ENCODE assay signal across 25 mouse cellular contexts in the genomic region with DNA sequence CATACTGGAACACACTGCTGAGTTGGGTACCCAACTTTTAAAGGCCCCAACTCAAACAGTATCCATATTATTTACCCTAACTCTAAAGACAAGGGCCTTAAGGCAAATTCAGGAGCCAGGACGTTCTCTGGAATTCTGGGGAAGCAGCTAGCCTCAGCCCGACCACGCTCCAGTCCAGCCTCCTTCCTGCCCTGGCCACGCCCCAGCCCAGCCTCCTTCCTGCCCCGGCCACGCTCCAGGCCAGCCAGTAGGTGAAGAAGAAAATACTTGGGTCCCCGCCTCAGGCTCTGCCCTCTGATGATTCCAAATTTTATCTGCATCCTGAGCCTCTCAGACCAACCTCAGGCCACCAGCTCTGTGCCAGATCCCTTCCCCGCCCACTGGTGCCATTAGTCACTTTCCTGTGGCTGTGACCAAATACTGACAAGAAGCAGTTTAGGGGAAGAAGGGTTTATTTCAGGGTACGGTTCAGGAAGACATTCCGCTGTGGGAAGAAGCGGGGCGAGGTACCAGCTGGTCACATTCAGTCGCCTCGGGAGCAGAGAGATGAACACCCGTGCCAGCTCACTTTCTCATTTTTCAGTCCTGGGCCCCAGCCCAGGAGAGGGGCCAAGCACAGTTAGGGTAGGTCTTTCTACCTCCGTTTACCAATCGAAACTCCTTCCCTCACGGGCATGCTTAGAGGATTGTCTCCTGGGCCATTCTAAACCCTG. TPM values are rescaled to one million over a fixed set of nuclear protein-coding genes. Genes with fewer than 3 reads are reported as not detected.
DNase-seq lines count a peak whose midpoint lies in the region; TF ChIP-seq lines count a peak whose summit lies in the region.
"Had no signal": no experiment of that assay in that cellular context is flagged by ENCODE, and none has a peak within 500 bp of the region (broad histone marks: within the 10 kb centered on the region; RNA-seq: fewer than 3 reads in every experiment).

No protein-coding gene starts in this region.

- peaks cover 0 to 5% of the 10 kb centered on the region in 2 experiments; a peak in 2 of 4 replicates for H3K4me1 ChIP-seq in ES-E14 (ENCODE audit: control insufficient read depth in 2 of 2, insufficient read depth in 2 of 2, low read length in 2 of 2, poor library complexity in 1 of 2)
- H3K4me1 ChIP-seq: embryonic facial prominence, embryonic 15.5 days; heart, embryonic 12.5 days; intestine, embryonic 15.5 days; liver, embryonic 13.5 days; midbrain, embryonic 13.5 days; neural tube, embryonic 15.5 days; stomach, embryonic 15.5 days had no signal

- H3K9me3 ChIP-seq in ES-E14 (ENCODE audit: control insufficient read depth, insufficient read depth, low read depth, low read length), result peaks cover 2% of the 10 kb centered on the region; the same call in 1 of the 2 replicates
- H3K9me3 ChIP-seq: embryonic facial prominence, embryonic 15.5 days; G1E; heart, embryonic 12.5 days; intestine, embryonic 15.5 days; liver, embryonic 13.5 days; midbrain, embryonic 13.5 days; neural tube, embryonic 15.5 days; stomach, embryonic 15.5 days had no signal

- no peaks in the 10 kb centered on the region for H3K27me3 ChIP-seq in myocyte (ENCODE audit: control insufficient read depth, insufficient read depth, insufficient read length)
- H3K27me3 ChIP-seq: embryonic facial prominence, embryonic 15.5 days; heart, embryonic 12.5 days; intestine, embryonic 15.5 days; liver, embryonic 13.5 days; midbrain, embryonic 13.5 days; neural tube, embryonic 15.5 days; stomach, embryonic 15.5 days had no signal

- peak overlapping the region; percentile 15; the same call in 1 of the 2 replicates for H3K9ac ChIP-seq in ES-E14 (ENCODE audit: insufficient read depth, low read depth, low read length, poor library complexity, severe bottlenecking)
- H3K9ac ChIP-seq: embryonic facial prominence, embryonic 15.5 days; heart, embryonic 12.5 days; hindbrain, embryonic 14.5 days; intestine, embryonic 15.5 days; liver, embryonic 13.5 days; lung, embryonic 14.5 days; midbrain, embryonic 13.5 days; neural tube, embryonic 15.5 days; stomach, embryonic 15.5 days had no signal

- peak; percentile 69 for DNase-seq in heart, adult 11 months
- DNase-seq in heart, postnatal 25 days (ENCODE audit: low spot score), result no peak
- peak; percentile 42 for DNase-seq in lung, postnatal 10 days
- DNase-seq in lung, postnatal 36 days, result no peak
- no peak for DNase-seq in ES-E14 (ENCODE audit: low read depth, low spot score)
- DNase-seq in urinary bladder, postnatal 4 days (ENCODE audit: low spot score in 2 of 2), result no peak
- DNase-seq in left cerebral cortex, adult 11 months (ENCODE audit: low spot score), result no peak
- DNase-seq: cerebellum, adult 11-12 months; cerebellum, postnatal 14 days; left cerebral cortex, postnatal 4 days; liver, embryonic 13.5 days; lung, embryonic 14.5 days; right cerebral cortex, postnatal 14 days had no signal

- intact Hi-C loops in heart, postnatal 25 days (cut with DNase I), result loop anchor here (10.0 kb wide), 1 partner anchor 369 kb away; a partner anchor contains a TSS

- TF ChIP-seq POLR2A in myocyte (IDR thresholded peaks at IDR 0.05; ENCODE audit: insufficient read length, low read depth), result no peak

- no peaks in the 10 kb centered on the region for H3K79me2 ChIP-seq in myocyte (ENCODE audit: control insufficient read depth, insufficient read depth)

- H3K36me3 ChIP-seq in ES-E14 (ENCODE audit: control insufficient read depth, insufficient read depth, low read length, poor library complexity, severe bottlenecking) (no peaks in the 10 kb centered on the region), myocyte (ENCODE audit: control insufficient read depth, insufficient read depth) (no peaks in the 10 kb centered on the region)
- H3K36me3 ChIP-seq: embryonic facial prominence, embryonic 15.5 days; G1E; heart, embryonic 12.5 days; intestine, embryonic 15.5 days; liver, embryonic 13.5 days; midbrain, embryonic 13.5 days; neural tube, embryonic 15.5 days; stomach, embryonic 15.5 days had no signal

- H3ac ChIP-seq in myocyte (ENCODE audit: control insufficient read depth, insufficient read length), result no peak overlapping the region

- in situ Hi-C loops in ES-E14 (cut with MboI; ENCODE audit: low sequenced_read_pairs in 2 of 2, unreplicated experiment in 2 of 2), result no loop called here

- H3K4me3 ChIP-seq in ES-E14 (ENCODE audit: insufficient read depth in 1 of 2, low read depth in 1 of 2, low read length in 2 of 2, poor library complexity in 1 of 2, severe bottlenecking in 1 of 2), result no peak overlapping the region
- H3K4me3 ChIP-seq in myocyte, result no peak overlapping the region
- H3K4me3 ChIP-seq: embryonic facial prominence, embryonic 15.5 days; heart, embryonic 12.5 days; intestine, embryonic 15.5 days; layer of hippocampus, adult 2 months; liver, embryonic 13.5 days; midbrain, embryonic 13.5 days; neural tube, embryonic 15.5 days; stomach, embryonic 15.5 days had no signal

- H3K4me2 ChIP-seq in myocyte (ENCODE audit: low read depth), result no peak overlapping the region
- H3K4me2 ChIP-seq: embryonic facial prominence, embryonic 15.5 days; heart, embryonic 12.5 days; hindbrain, embryonic 14.5 days; intestine, embryonic 15.5 days; liver, embryonic 13.5 days; lung, embryonic 14.5 days; midbrain, embryonic 13.5 days; neural tube, embryonic 15.5 days; stomach, embryonic 15.5 days had no signal

- H3K27ac ChIP-seq in ES-E14 (ENCODE audit: insufficient read depth, low read depth, low read length, poor library complexity, severe bottlenecking), result no peak overlapping the region
- H3K27ac ChIP-seq: embryonic facial prominence, embryonic 15.5 days; hindbrain, embryonic 14.5 days; intestine, embryonic 15.5 days; layer of hippocampus, adult 2 months; liver, embryonic 13.5 days; macrophage; midbrain, embryonic 13.5 days; neural tube, embryonic 15.5 days; stomach, embryonic 15.5 days had no signal

TF ChIP-seq in ES-E14, 5 proteins besides CTCF, POLR2A, EP300 and RAD21:
- TF ChIP-seq CHD2 (IDR thresholded peaks at IDR 0.05; ENCODE audit: low read depth, low read length) (no peak), HCFC1 (IDR thresholded peaks at IDR 0.05; ENCODE audit: borderline replicate concordance, insufficient read depth, low read length) (no peak), ZNF384 (IDR thresholded peaks at IDR 0.05; ENCODE audit: low read depth, low read length) (no peak), MAFK (IDR thresholded peaks at IDR 0.05; ENCODE audit: insufficient read depth, low read depth, low read length) (no peak), ZC3H11A (IDR thresholded peaks at IDR 0.05; ENCODE audit: borderline replicate concordance, low read depth, low read length) (no peak)

TF ChIP-seq in myocyte, 11 proteins besides CTCF, POLR2A, EP300 and RAD21:
- TF ChIP-seq MYOG (IDR thresholded peaks at IDR 0.05; ENCODE audit: control insufficient read depth in 1 of 3, insufficient read depth in 1 of 3, insufficient read length in 2 of 3, low read depth in 2 of 3), result peak in 1 of 3 experiments; percentile 64
- TF ChIP-seq POLR2AphosphoS2 (IDR thresholded peaks at IDR 0.05; ENCODE audit: insufficient read length, low read depth), result no peak
- no peak for TF ChIP-seq MAX (IDR thresholded peaks at IDR 0.05; ENCODE audit: low read depth)
- no peak for TF ChIP-seq SRF (IDR thresholded peaks at IDR 0.05; ENCODE audit: control insufficient read depth, insufficient read length, low read depth)
- peak; percentile 12 for TF ChIP-seq TCF12 (IDR thresholded peaks at IDR 0.05; ENCODE audit: insufficient read depth, poor library complexity, severe bottlenecking)
- TF ChIP-seq MYOD1 (IDR thresholded peaks at IDR 0.05; ENCODE audit: control insufficient read depth in 1 of 3, insufficient read length in 2 of 3, low read depth in 2 of 3), result peak in 1 of 3 experiments; percentile 50
- TF ChIP-seq TCF3 (IDR thresholded peaks at IDR 0.05; ENCODE audit: insufficient read length, low read depth), result no peak
- TF ChIP-seq CEBPB (IDR thresholded peaks at IDR 0.05; ENCODE audit: insufficient read depth, poor library complexity, severe bottlenecking), result no peak
- no peak for TF ChIP-seq E2F4 (IDR thresholded peaks at IDR 0.05; ENCODE audit: insufficient read depth)
- no peak for TF ChIP-seq USF1 (IDR thresholded peaks at IDR 0.05; ENCODE audit: low read depth)
- TF ChIP-seq REST (IDR thresholded peaks at IDR 0.05; ENCODE audit: insufficient read depth, insufficient read length), result no peak

RNA-seq across cellular contexts. Expression of a gene that starts 57.1 kb away (rescaled TPM):
- 1 to 10 TPM in 1 of 2 experiments, under 1 TPM in 1; 0.67 to 1.8 TPM for total RNA-seq in heart, postnatal 25 days (2021)
- total RNA-seq in ES-E14 (2012; rRNA removed), result 0.98 and 3.1 TPM in 2 replicates
- polyA plus RNA-seq in myocyte (2012; fragmentation: generic; extraction: Trizol), result 2.5 TPM
- polyA plus RNA-seq: forebrain, embryonic 16.5 days; G1E; liver, embryonic 13.5 days; macrophage had no signal

Comparison
In these comparisons a context has a peak if more than half of its experiments do, and no peak if none do; other contexts are left out.
1. DNase-seq: peak in heart, adult 11 months (single experiment) and lung, postnatal 10 days (single experiment); none in heart, postnatal 25 days (single experiment), lung, postnatal 36 days (single experiment), ES-E14 (single experiment), urinary bladder, postnatal 4 days (0 of 2) and left cerebral cortex, adult 11 months (single experiment).